Mouse (Mus musculus): ENCODE results near the gene Slc25a53. TPM values are rescaled to one million over a fixed set of nuclear protein-coding genes. Genes with fewer than 3 reads are reported as not detected.
A peak's percentile ranks its signal among the peaks of the same experiment; 100 is the strongest.

Gene Slc25a53
- polyA plus RNA-seq, 1 experiment from 2014 or later: 11.1 TPM

DNA sequence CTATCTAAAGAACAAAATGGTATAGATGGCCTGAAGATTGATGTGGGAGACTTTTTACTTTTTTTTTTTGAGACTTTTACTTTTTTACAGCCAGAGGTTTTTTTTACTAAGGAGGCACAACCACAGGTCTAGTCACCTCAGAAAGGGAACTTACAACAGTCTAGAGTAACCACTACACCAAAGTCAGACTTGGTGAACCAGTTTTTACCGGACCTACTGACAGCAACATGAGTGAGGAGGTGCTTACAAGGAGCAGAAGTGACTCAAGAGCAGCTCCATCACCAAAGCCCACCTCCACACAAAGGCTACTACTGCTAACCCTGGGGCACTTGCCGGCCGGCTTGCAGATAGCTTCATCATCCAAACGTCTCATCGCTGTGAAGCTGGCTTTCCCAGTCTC, 6.4 kb downstream of the Slc25a53 start:
- DNase-seq (no peak), ATAC-seq (ENCODE audit: insufficient read depth) (no peak)
- 81% methylated on average over 5 of the region's 5 CpGs for WGBS
- TF ChIP-seq CTCF (IDR thresholded peaks at IDR 0.05; ENCODE audit: low read depth): no peak
- Histone ChIP-seq H3K9ac (no peak overlapping the region), H3K4me3 (ENCODE audit: low read depth, low read length) (no peak overlapping the region), H3K27me3 (ENCODE audit: insufficient read depth, low read length) (no peaks in the 10 kb centered on the region), H3K4me2 (no peak overlapping the region), H3K4me1 (ENCODE audit: insufficient read depth) (no peaks in the 10 kb centered on the region), H3K27ac (ENCODE audit: low read depth) (no peak overlapping the region), H3K9me3 (ENCODE audit: low read depth, low read length) (no peaks in the 10 kb centered on the region), H3K36me3 (ENCODE audit: insufficient read depth) (no peaks in the 10 kb centered on the region)

DNA sequence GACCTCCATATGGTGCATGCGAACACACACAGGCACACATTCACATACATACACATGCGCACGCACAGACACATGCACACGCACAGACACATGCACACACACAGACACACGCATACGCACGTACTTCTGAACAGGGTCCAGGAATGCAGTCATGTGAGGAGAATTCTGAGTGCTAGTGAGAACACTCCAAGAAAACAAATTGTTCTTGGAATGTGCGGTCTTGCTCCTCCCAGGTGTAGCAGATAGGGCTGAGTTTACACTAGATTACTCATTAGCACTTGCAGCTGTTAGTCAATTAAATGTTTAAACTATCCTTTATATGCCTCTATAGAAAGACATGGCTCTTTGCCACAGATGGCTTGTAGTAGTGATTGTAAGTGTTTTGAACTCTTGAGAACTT, 7.2 kb downstream of the Slc25a53 start:
- Histone ChIP-seq H3K4me2 (no peak overlapping the region), H3K4me1 (ENCODE audit: insufficient read depth) (no peaks in the 10 kb centered on the region), H3K27ac (ENCODE audit: low read depth) (no peak overlapping the region), H3K36me3 (ENCODE audit: insufficient read depth) (no peaks in the 10 kb centered on the region), H3K9me3 (ENCODE audit: low read depth, low read length) (no peaks in the 10 kb centered on the region), H3K9ac (no peak overlapping the region), H3K27me3 (ENCODE audit: insufficient read depth, low read length) (no peaks in the 10 kb centered on the region), H3K4me3 (ENCODE audit: low read depth, low read length) (no peak overlapping the region)
- 87% methylated on average over 8 of the region's 8 CpGs for WGBS
- ATAC-seq (ENCODE audit: insufficient read depth) (peak; percentile 62), DNase-seq (peak; percentile 15)
- TF ChIP-seq CTCF (IDR thresholded peaks at IDR 0.05; ENCODE audit: low read depth): no peak

DNA sequence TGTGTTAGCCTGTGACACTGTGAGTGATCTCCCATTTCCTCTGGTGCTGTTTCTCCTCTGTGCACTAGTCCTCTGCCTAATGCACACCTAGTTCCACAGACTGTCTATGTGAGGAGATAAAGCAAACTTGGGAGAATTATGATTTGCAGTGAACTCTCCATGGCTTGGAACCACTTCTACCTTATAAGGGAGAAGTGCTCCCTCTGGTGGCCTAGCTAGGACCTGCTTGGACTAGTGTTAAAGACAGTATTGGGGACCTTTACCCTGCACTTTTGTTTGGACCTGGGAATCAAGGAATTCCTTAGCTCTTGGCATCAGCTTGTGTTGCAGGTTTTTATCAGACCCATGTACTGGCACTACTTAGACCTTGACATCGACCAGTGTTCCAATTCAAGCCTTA, 18.8 kb downstream of the Slc25a53 start:
- H3K4me3 ChIP-seq (ENCODE audit: low read depth, low read length): no peak overlapping the region
- peak; percentile 68 for TF ChIP-seq CTCF (IDR thresholded peaks at IDR 0.05; ENCODE audit: low read depth)
- no peak overlapping the region for H3K27ac ChIP-seq (ENCODE audit: low read depth)
- no peaks in the 10 kb centered on the region for H3K4me1 ChIP-seq (ENCODE audit: insufficient read depth)
- H3K4me2 ChIP-seq: no peak overlapping the region
- no peak overlapping the region for H3K9ac ChIP-seq
- DNase-seq (peak; percentile 80), ATAC-seq (ENCODE audit: insufficient read depth) (peak; percentile 69; the same call in 1 of the 2 replicates)
- no peaks in the 10 kb centered on the region for H3K27me3 ChIP-seq (ENCODE audit: insufficient read depth, low read length)
- no peaks in the 10 kb centered on the region for H3K9me3 ChIP-seq (ENCODE audit: low read depth, low read length)
- WGBS: 19% methylated on average over 1 of the region's 1 CpGs
- no peaks in the 10 kb centered on the region for H3K36me3 ChIP-seq (ENCODE audit: insufficient read depth)

DNA sequence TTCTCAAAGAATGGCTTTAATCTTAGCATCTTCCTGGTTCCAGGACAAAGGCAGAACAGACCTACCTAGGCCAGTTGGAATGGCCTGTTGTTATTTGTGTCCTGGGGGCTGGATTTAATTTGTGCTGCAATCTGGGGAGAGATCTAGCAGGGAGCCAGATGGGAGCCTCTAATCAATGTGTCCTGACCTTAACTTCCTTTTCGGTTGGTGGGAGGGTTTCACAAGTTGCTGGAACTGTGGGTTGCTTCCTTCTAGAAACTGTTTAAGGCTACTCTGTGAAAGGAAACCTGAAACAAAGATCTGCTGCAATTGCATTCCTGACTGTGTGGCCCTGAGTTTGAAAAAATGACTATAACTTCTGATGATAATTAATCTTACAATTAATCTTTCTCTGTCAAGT, 20.4 kb downstream of the Slc25a53 start:
- Histone ChIP-seq H3K4me2 (no peak overlapping the region), H3K27ac (ENCODE audit: low read depth) (no peak overlapping the region)
- ATAC-seq (ENCODE audit: insufficient read depth): no peak

DNA sequence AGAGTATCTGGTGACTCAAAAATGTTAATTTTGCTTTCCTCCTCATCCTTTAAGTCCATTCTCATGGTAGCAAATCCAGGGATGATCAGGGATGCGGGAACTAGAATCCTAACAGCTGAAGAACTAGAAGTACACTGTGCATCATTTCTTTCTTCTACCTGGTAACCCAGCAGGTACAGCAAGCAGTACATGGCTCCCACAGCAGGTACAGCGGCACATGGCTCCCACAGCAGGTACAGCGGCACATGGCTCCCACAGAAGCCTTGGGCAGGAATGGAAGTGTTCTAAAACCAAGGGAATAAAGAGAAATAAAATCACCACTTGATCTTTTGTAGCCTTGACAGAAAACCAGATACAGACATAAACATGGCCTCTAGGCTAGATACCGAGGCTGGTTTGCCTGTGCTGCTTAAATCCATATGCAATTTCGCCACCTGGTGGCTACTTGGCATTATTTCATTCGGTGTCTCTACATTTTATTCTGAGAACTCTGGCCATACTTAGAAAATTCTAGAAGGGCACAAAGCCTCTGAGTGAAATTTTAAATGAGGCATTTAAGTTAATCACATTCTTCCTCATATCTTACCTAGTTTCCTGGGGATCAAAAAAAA, 22.9 kb downstream of the Slc25a53 start:
- TF ChIP-seq CTCF (IDR thresholded peaks at IDR 0.05; ENCODE audit: low read depth): peak; percentile 67
- Histone ChIP-seq H3K27me3 (ENCODE audit: insufficient read depth, low read length) (no peaks in the 10 kb centered on the region), H3K4me1 (ENCODE audit: insufficient read depth) (no peaks in the 10 kb centered on the region), H3K4me2 (no peak overlapping the region), H3K36me3 (ENCODE audit: insufficient read depth) (0 out of 2 replicates have a peak, but pooled peaks cover 8% of the 10 kb centered on the region), H3K27ac (ENCODE audit: low read depth) (no peak overlapping the region), H3K9me3 (ENCODE audit: low read depth, low read length) (no peaks in the 10 kb centered on the region), H3K4me3 (ENCODE audit: low read depth, low read length) (no peak overlapping the region), H3K9ac (no peak overlapping the region)
- DNase-seq (peak; percentile 83), ATAC-seq (ENCODE audit: insufficient read depth) (peak; percentile 65; the same call in 1 of the 2 replicates)
- WGBS: 50% methylated on average over 6 of the region's 6 CpGs

More for the DNA sequence above, 20.4 kb downstream of the Slc25a53 start:
- Histone ChIP-seq H3K27me3 (ENCODE audit: insufficient read depth, low read length) (no peaks in the 10 kb centered on the region), H3K36me3 (ENCODE audit: insufficient read depth) (0 out of 2 replicates have a peak, but pooled peaks cover 3% of the 10 kb centered on the region), H3K9me3 (ENCODE audit: low read depth, low read length) (no peaks in the 10 kb centered on the region), H3K9ac (no peak overlapping the region), H3K4me1 (ENCODE audit: insufficient read depth) (no peaks in the 10 kb centered on the region), H3K4me3 (ENCODE audit: low read depth, low read length) (no peak overlapping the region)
- no peak for TF ChIP-seq CTCF (IDR thresholded peaks at IDR 0.05; ENCODE audit: low read depth)
- WGBS: 69% methylated on average over 1 of the region's 1 CpGs
- no peak for DNase-seq

DNA sequence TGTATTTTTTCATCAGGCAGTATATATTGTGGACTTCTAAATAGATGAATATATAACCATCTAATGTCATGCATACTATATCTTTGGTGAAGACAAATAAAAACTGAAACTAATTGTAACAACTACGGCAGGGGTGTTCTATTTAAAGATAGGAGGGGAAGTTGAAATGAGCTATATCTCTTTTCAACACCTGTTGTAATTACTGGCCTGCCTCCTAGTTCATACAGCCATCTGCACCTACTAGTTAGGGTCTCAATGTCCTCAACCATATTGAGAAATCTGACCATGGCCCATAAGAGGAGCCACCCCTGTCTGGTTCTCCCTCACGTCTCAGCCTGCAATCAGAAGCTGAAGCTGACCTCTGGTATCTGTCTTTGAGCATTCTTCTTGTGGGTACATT, 41.8 kb downstream of the Slc25a53 start:
- no peak overlapping the region for H3K27ac ChIP-seq (ENCODE audit: low read depth)
- no peak for TF ChIP-seq CTCF (IDR thresholded peaks at IDR 0.05; ENCODE audit: low read depth)
- DNase-seq (no peak), ATAC-seq (ENCODE audit: insufficient read depth) (no peak)
- no peak overlapping the region for H3K9ac ChIP-seq
- no peaks in the 10 kb centered on the region for H3K9me3 ChIP-seq (ENCODE audit: low read depth, low read length)
- no peak overlapping the region for H3K4me2 ChIP-seq
- WGBS: 80% methylated on average over 2 of the region's 2 CpGs
- H3K27me3 ChIP-seq (ENCODE audit: insufficient read depth, low read length): 0 out of 2 replicates have a peak, but pooled peaks cover 10% of the 10 kb centered on the region
- no peaks in the 10 kb centered on the region for H3K36me3 ChIP-seq (ENCODE audit: insufficient read depth)
- no peaks in the 10 kb centered on the region for H3K4me1 ChIP-seq (ENCODE audit: insufficient read depth)
- no peak overlapping the region for H3K4me3 ChIP-seq (ENCODE audit: low read depth, low read length)

DNA sequence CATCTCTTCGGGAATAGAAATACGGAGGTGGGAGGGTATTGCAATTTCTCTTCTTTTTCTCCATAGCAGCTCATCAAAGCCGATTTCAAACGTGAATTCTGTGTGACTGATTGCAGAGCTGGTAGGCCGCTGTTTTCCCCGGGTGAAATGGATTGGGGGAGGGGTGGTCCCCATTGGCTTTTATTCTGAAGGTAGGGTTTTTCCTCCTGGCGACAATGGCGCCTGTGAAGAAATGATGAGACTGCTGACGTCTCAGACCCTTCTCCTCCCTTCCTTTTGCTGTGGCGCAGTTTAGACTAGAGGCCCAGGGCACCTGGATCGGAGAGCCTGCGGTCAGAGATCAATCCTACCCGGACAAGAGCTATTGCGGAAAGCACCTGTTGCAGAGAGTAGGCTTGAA, 44.5 kb downstream of the Slc25a53 start:
- Histone ChIP-seq H3K4me3 (ENCODE audit: low read depth, low read length) (peak overlapping the region; percentile 32), H3K36me3 (ENCODE audit: insufficient read depth) (no peaks in the 10 kb centered on the region), H3K9ac (no peak overlapping the region), H3K27ac (ENCODE audit: low read depth) (no peak overlapping the region), H3K27me3 (ENCODE audit: insufficient read depth, low read length) (0 out of 2 replicates have a peak, but pooled peaks cover 10% of the 10 kb centered on the region), H3K4me2 (peak overlapping the region; percentile 62), H3K4me1 (ENCODE audit: insufficient read depth) (no peaks in the 10 kb centered on the region), H3K9me3 (ENCODE audit: low read depth, low read length) (no peaks in the 10 kb centered on the region)
- no peak for ATAC-seq (ENCODE audit: insufficient read depth)
- no peak for TF ChIP-seq CTCF (IDR thresholded peaks at IDR 0.05; ENCODE audit: low read depth)
- WGBS: 31% methylated on average over 13 of the region's 14 CpGs
- no peak for DNase-seq

Data from lung, embryonic 14.5 days (tissue).